Mouse (Mus musculus) hindbrain, embryonic 12.5 days (tissue): ENCODE measurements around the gene Trp53bp2. TPM values are rescaled to one million over a fixed set of nuclear protein-coding genes. Genes with fewer than 3 reads are reported as not detected.

Source experiments
- ATAC-seq: fragments of 200-750 bp; cut with Nextera tagmentation; 2 replicates; pipeline ENCODE4 v1.8.0; 2017; ENCODE audit warnings: moderate TSS enrichment; ENCODE audit not compliant: low FRiP score
- H3K27ac ChIP-seq: fragments of 300-500 bp; sonication (generic); 2 replicates; pipeline ENCODE4 v1.5.1; 2016; ENCODE audit warnings: mild to moderate bottlenecking
- H3K27me3 ChIP-seq: fragments of 300-500 bp; sonication (generic); 2 replicates; pipeline ENCODE4 v1.6.1; 2016; ENCODE audit warnings: mild to moderate bottlenecking
- H3K36me3 ChIP-seq: fragments of 300-500 bp; sonication (generic); 2 replicates; pipeline ENCODE4 v1.6.1; 2016; ENCODE audit warnings: mild to moderate bottlenecking
- H3K4me1 ChIP-seq: fragments of 300-500 bp; sonication (generic); 2 replicates; pipeline ENCODE4 v1.6.1; 2016
- H3K4me2 ChIP-seq: fragments of 300-500 bp; sonication (generic); replicated peaks from 2 replicates; pipeline ENCODE4 v1.6.1; 2016; ENCODE audit warnings: mild to moderate bottlenecking
- H3K4me3 ChIP-seq: fragments of 300-500 bp; sonication (generic); 2 replicates; pipeline ENCODE4 v1.5.1; 2016; ENCODE audit warnings: mild to moderate bottlenecking
- H3K9ac ChIP-seq: fragments of 300-500 bp; sonication (generic); 2 replicates; pipeline ENCODE4 v1.6.1; 2016; ENCODE audit warnings: mild to moderate bottlenecking, moderate library complexity
- H3K9me3 ChIP-seq: fragments of 300-500 bp; sonication (generic); replicated peaks from 2 replicates; pipeline ENCODE4 v1.6.1; 2016; ENCODE audit warnings: mild to moderate bottlenecking
- WGBS: fragments of 180-500 bp; shearing (Covaris S2); methylation state at CpG from one replicate; pipeline ENCODE4 v1.1.7; 2016; 5-methylcytosine and 5-hydroxymethylcytosine counted together
- polyA plus RNA-seq: library from polyadenylated mRNA; unstranded; fragments of >200 nt; fragmentation: Nextera tagmentation; extraction: Ambion mirVana; gene quantifications from 2 replicates; pipeline ENCODE4 v1.2.1, GENCODE M21; 2016

The Trp53bp2 gene
- polyA plus RNA-seq, 1 experiment from 2014 or later = 32.7 TPM

- Histone ChIP-seq H3K36me3 (peaks cover 44% of the 10 kb centered on the region), H3K4me2 (no peak overlapping the region), H3K4me3 (no peak overlapping the region), H3K27ac (no peak overlapping the region), H3K9me3 (no peaks in the 10 kb centered on the region), H3K27me3 (no peaks in the 10 kb centered on the region), H3K9ac (no peak overlapping the region), H3K4me1 (peaks cover 8% of the 10 kb centered on the region)
- WGBS = 77% methylated on average over 10 of the region's 10 CpGs
- ATAC-seq = no peak
Measured at GRCm38 (mm10) chr1:182509110-182509797, 100.3 kb downstream of the Trp53bp2 start.

GRCm38 (mm10) chr1:182511073-182511472 is 102.1 kb downstream of the Trp53bp2 start:
- Histone ChIP-seq H3K9me3 (no peaks in the 10 kb centered on the region), H3K4me2 (no peak overlapping the region), H3K9ac (no peak overlapping the region), H3K36me3 (peaks cover 36% of the 10 kb centered on the region), H3K27ac (no peak overlapping the region), H3K4me3 (no peak overlapping the region), H3K27me3 (no peaks in the 10 kb centered on the region), H3K4me1 (peaks cover 15% of the 10 kb centered on the region)
- no peak for ATAC-seq
- 78% methylated on average over 2 of the region's 2 CpGs for WGBS

GRCm38 (mm10) chr1:182511778-182512177 is 102.8 kb downstream of the Trp53bp2 start:
- Histone ChIP-seq H3K27me3 (no peaks in the 10 kb centered on the region), H3K4me1 (peaks cover 20% of the 10 kb centered on the region), H3K27ac (no peak overlapping the region), H3K4me2 (no peak overlapping the region), H3K4me3 (no peak overlapping the region), H3K36me3 (peaks cover 31% of the 10 kb centered on the region), H3K9ac (no peak overlapping the region), H3K9me3 (no peaks in the 10 kb centered on the region)
- WGBS = 72% methylated on average over 8 of the region's 8 CpGs
- ATAC-seq = no peak

Other genes with a start within 250 kb of the Trp53bp2 start
- not detected in 2 replicates for gene Vmn1r1, start 244.7 kb upstream of the Trp53bp2 start, polyA plus RNA-seq
- gene Degs1, start 126.4 kb upstream of the Trp53bp2 start, polyA plus RNA-seq = 70.2 and 70.6 TPM in 2 replicates
- gene Fbxo28, start 67.5 kb upstream of the Trp53bp2 start, polyA plus RNA-seq = 35.9 and 36.5 TPM in 2 replicates
- 136 and 138 TPM in 2 replicates for gene Capn2, start 108.4 kb downstream of the Trp53bp2 start, polyA plus RNA-seq
- not detected in 2 replicates for gene Capn8, start 155.8 kb downstream of the Trp53bp2 start, polyA plus RNA-seq